Mouse (Mus musculus) stomach, adult 2 months (tissue): ENCODE data around the gene Rnf157. TPM values are rescaled to one million over a fixed set of nuclear protein-coding genes. Genes with fewer than 3 reads are reported as not detected.

Source experiments
- polyA plus RNA-seq: library from polyadenylated mRNA; depleted of rRNA; stranded (reverse); fragments of >200 nt; gene quantifications from 2 replicates; pipeline ENCODE4 v1.2.3, GENCODE M21; 2012; rRNA removed

Rnf157 gene
- polyA plus RNA-seq, result 0.94 and 1.5 TPM in 2 replicates

GRCm38 (mm10) chr11:116412904-116413630 is at the start of gene Rnf157:
Rnf157 (minus strand) TSS chr11:116413032.

GRCm38 (mm10) chr11:116433356-116434286 is 20.8 kb upstream of the Rnf157 start, which contains the start of gene Ubald2:
Ubald2 (plus strand) TSS chr11:116434094.

GRCm38 (mm10) chr11:116335244-116336036 is 77.4 kb downstream of the Rnf157 start, which contains the start of gene Foxj1:
Foxj1 (minus strand) TSS chr11:116335399.

GRCm38 (mm10) chr11:116307019-116307725 is 105.7 kb downstream of the Rnf157 start, which contains the start of gene Exoc7:
Exoc7 (minus strand) TSS chr11:116307233.

Other genes starting within 250 kb of the Rnf157 start
- gene Fbf1, start 244.9 kb downstream of the Rnf157 start, polyA plus RNA-seq, result 7.2 and 9.5 TPM in 2 replicates
- gene Ten1, start 214.2 kb downstream of the Rnf157 start, polyA plus RNA-seq, result 10.8 and 11.8 TPM in 2 replicates
- gene Acox1, start 214.0 kb downstream of the Rnf157 start, polyA plus RNA-seq, result 42.7 and 56.9 TPM in 2 replicates
- gene Evpl, start 175.0 kb downstream of the Rnf157 start, polyA plus RNA-seq, result 18.9 and 19.2 TPM in 2 replicates
- 18.6 and 18.9 TPM in 2 replicates for gene Srp68, start 138.8 kb downstream of the Rnf157 start, polyA plus RNA-seq
- gene Galr2, start 132.1 kb downstream of the Rnf157 start, polyA plus RNA-seq, result 3.1 and 5.7 TPM in 2 replicates
- gene Exoc7, start 105.8 kb downstream of the Rnf157 start, polyA plus RNA-seq, result 12.6 and 12.9 TPM in 2 replicates
- gene Foxj1, start 77.6 kb downstream of the Rnf157 start, polyA plus RNA-seq, result 0.15 and 0.68 TPM in 2 replicates
- 179 and 252 TPM in 2 replicates for gene Ubald2, start 21.1 kb upstream of the Rnf157 start, polyA plus RNA-seq
- gene Qrich2, start 53.2 kb upstream of the Rnf157 start, polyA plus RNA-seq, result 0.15 and 0.16 TPM in 2 replicates
- gene Prpsap1, start 81.2 kb upstream of the Rnf157 start, polyA plus RNA-seq, result 66.8 and 174 TPM in 2 replicates
- 5.5 and 6.2 TPM in 2 replicates for gene Sphk1, start 117.9 kb upstream of the Rnf157 start, polyA plus RNA-seq
- 7.3 and 8.5 TPM in 2 replicates for gene Ube2o, start 168.4 kb upstream of the Rnf157 start, polyA plus RNA-seq
- 0.06 and 0.21 TPM in 2 replicates for gene Aanat, start 173.4 kb upstream of the Rnf157 start, polyA plus RNA-seq
- gene Rhbdf2, start 214.0 kb upstream of the Rnf157 start, polyA plus RNA-seq, result 19.1 and 19.6 TPM in 2 replicates
- 0.45 and 0.75 TPM in 2 replicates for gene Prcd, start 240.5 kb upstream of the Rnf157 start, polyA plus RNA-seq
- gene Cygb, start 241.3 kb upstream of the Rnf157 start, polyA plus RNA-seq, result 21.5 and 28.4 TPM in 2 replicates